Mouse (Mus musculus) layer of hippocampus, adult 11-12 months (tissue): Measurements from ENCODE around the gene Mab21l2.

Experiments used
- DNase-seq: peaks from one replicate; pipeline ENCODE4 v3.0.0; 2022; ENCODE audit warnings: low spot score

Gene Mab21l2

GRCm38 (mm10) chr3:86548091-86549015, at the start of gene Mab21l2:
TSS of gene Mab21l2 (minus strand) at chr3:86548629.
- no peak for DNase-seq

- DNase-seq, result no peak
These were observed 26.9 kb upstream of the Mab21l2 start for GRCm38 (mm10) chr3:86575312-86575711.

GRCm38 (mm10) chr3:86572519-86573244, 24.3 kb upstream of the Mab21l2 start:
- no peak for DNase-seq

- DNase-seq, result no peak
These were observed 23.1 kb upstream of the Mab21l2 start for GRCm38 (mm10) chr3:86571518-86571917.

- no peak for DNase-seq
These were observed 18.9 kb upstream of the Mab21l2 start for GRCm38 (mm10) chr3:86567312-86567711.

GRCm38 (mm10) chr3:86561396-86561795, 13.0 kb upstream of the Mab21l2 start:
- DNase-seq, result no peak

GRCm38 (mm10) chr3:86561023-86561344, 12.6 kb upstream of the Mab21l2 start:
- no peak for DNase-seq

- DNase-seq, result no peak
These were observed 12.0 kb upstream of the Mab21l2 start for GRCm38 (mm10) chr3:86560281-86561022.

GRCm38 (mm10) chr3:86559635-86560034, 11.2 kb upstream of the Mab21l2 start:
- no peak for DNase-seq

- DNase-seq, result no peak
These were observed 10.5 kb upstream of the Mab21l2 start for GRCm38 (mm10) chr3:86558976-86559375.

- no peak for DNase-seq
These were observed 3.7 kb upstream of the Mab21l2 start for GRCm38 (mm10) chr3:86552170-86552569.

- no peak for DNase-seq
These were observed 2.7 kb upstream of the Mab21l2 start for GRCm38 (mm10) chr3:86551011-86551728.

GRCm38 (mm10) chr3:86550301-86551010, 2.0 kb upstream of the Mab21l2 start:
- no peak for DNase-seq

- DNase-seq, result no peak
These were observed 1.1 kb downstream of the Mab21l2 start for GRCm38 (mm10) chr3:86547251-86547791.

- DNase-seq, result peak; percentile 26
These were observed 1.8 kb downstream of the Mab21l2 start for GRCm38 (mm10) chr3:86546471-86547250.

- DNase-seq, result no peak
These were observed 2.5 kb downstream of the Mab21l2 start for GRCm38 (mm10) chr3:86545945-86546344.

GRCm38 (mm10) chr3:86544785-86545184, 3.6 kb downstream of the Mab21l2 start:
- DNase-seq, result no peak

- no peak for DNase-seq
These were observed 6.5 kb downstream of the Mab21l2 start for GRCm38 (mm10) chr3:86541863-86542397.

- no peak for DNase-seq
These were observed 7.3 kb downstream of the Mab21l2 start for GRCm38 (mm10) chr3:86541074-86541614.
